Mouse (Mus musculus): ENCODE measurements around the gene Ap4b1. TPM values are rescaled to one million over a fixed set of nuclear protein-coding genes. Genes with fewer than 3 reads are reported as not detected.
"Not testable (repeated sequence)": the region's sequence is repeated elsewhere in the genome, so short reads cannot be mapped to it uniquely, and the experiment has no call there.

Gene Ap4b1
- total and polyA plus RNA-seq, 3 experiments = 3.4 to 24.1 (median 13.5) TPM

GRCm38 (mm10) chr3:103834001-103834400 lies 24.7 kb downstream of the Ap4b1 start:
- Histone ChIP-seq H3K27me3 (ENCODE audit: insufficient read depth, low read length) (no peaks in the 10 kb centered on the region), H3K4me3 (ENCODE audit: low read depth, low read length) (no peak overlapping the region), H3K4me1 (ENCODE audit: insufficient read depth, low read depth, low read length) (peaks cover 20% of the 10 kb centered on the region), H3K36me3 (replicated peaks) (no peaks in the 10 kb centered on the region), H3K9me3 (replicated peaks) (0 out of 2 replicates have a peak, but pooled peaks cover 1% of the 10 kb centered on the region)
- TF ChIP-seq GATA1 (IDR thresholded peaks at IDR 0.05; ENCODE audit: borderline replicate concordance, low read length) = no peak
- no peak for TF ChIP-seq POLR2AphosphoS5 (IDR thresholded peaks at IDR 0.05; ENCODE audit: insufficient replicate concordance, low read depth, low read length)
- no peak for TF ChIP-seq CTCF (IDR thresholded peaks at IDR 0.05; ENCODE audit: low read depth, low read length)
- no peak for TF ChIP-seq GATA2 (IDR thresholded peaks at IDR 0.05; ENCODE audit: borderline replicate concordance, low read depth, low read length)
- TF ChIP-seq TAL1 (conservative IDR thresholded peaks at IDR 0.05; ENCODE audit: low read depth, low read length) = no peak
- DNase-seq (ENCODE audit: low spot score) (no peak), ATAC-seq (ENCODE audit: extremely low read depth, insufficient number of reproducible peaks, low FRiP score, poor library complexity, severe bottlenecking) (no peak)

- Histone ChIP-seq H3K4me3 (ENCODE audit: low read depth, low read length) (no peak overlapping the region), H3K4me1 (ENCODE audit: insufficient read depth, low read depth, low read length) (peaks cover 20% of the 10 kb centered on the region), H3K36me3 (replicated peaks) (no peaks in the 10 kb centered on the region), H3K9me3 (replicated peaks) (peaks cover 8% of the 10 kb centered on the region; the same call in 1 of the 2 replicates), H3K27me3 (ENCODE audit: insufficient read depth, low read length) (no peaks in the 10 kb centered on the region)
- ATAC-seq (ENCODE audit: extremely low read depth, insufficient number of reproducible peaks, low FRiP score, poor library complexity, severe bottlenecking) = no peak
- no peak for DNase-seq (ENCODE audit: low spot score)
- no peak for TF ChIP-seq TAL1 (conservative IDR thresholded peaks at IDR 0.05; ENCODE audit: low read depth, low read length)
Observed at GRCm38 (mm10) chr3:103835272-103835950, 26.1 kb downstream of the Ap4b1 start.

DNA sequence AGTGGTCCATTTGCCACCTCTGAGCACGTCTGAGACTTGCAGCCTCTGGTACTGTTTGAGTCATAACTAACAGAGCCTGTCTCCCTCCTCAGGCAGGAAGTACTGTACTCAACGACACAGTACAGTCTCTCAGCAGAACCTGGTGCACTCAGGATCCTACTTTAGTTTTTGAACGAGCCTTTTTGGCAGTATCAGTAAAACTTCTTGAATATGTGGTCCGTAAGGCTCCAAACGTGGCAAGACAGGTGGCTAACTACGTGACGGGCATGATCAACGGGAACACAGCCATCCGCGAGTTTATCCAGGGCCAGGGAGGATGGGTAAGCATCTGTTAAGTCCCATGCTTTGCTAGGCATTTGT lies 26.6 kb downstream of the Ap4b1 start:
- H3K36me3 ChIP-seq (replicated peaks) = no peaks in the 10 kb centered on the region
- no peak for TF ChIP-seq TAL1 (conservative IDR thresholded peaks at IDR 0.05; ENCODE audit: low read depth, low read length)
- TF ChIP-seq POLR2AphosphoS5 (IDR thresholded peaks at IDR 0.05; ENCODE audit: insufficient replicate concordance, low read depth, low read length) = no peak
- TF ChIP-seq GATA1 (IDR thresholded peaks at IDR 0.05; ENCODE audit: borderline replicate concordance, low read length) = no peak
- no peak for TF ChIP-seq CTCF (IDR thresholded peaks at IDR 0.05; ENCODE audit: low read depth, low read length)
- TF ChIP-seq GATA2 (IDR thresholded peaks at IDR 0.05; ENCODE audit: borderline replicate concordance, low read depth, low read length) = no peak
- peaks cover 20% of the 10 kb centered on the region for H3K4me1 ChIP-seq (ENCODE audit: insufficient read depth, low read depth, low read length)
- DNase-seq (ENCODE audit: low spot score) (no peak), ATAC-seq (ENCODE audit: extremely low read depth, insufficient number of reproducible peaks, low FRiP score, poor library complexity, severe bottlenecking) (no peak)
- no peaks in the 10 kb centered on the region for H3K27me3 ChIP-seq (ENCODE audit: insufficient read depth, low read length)
- peaks cover 13% of the 10 kb centered on the region for H3K9me3 ChIP-seq (replicated peaks)
- no peak overlapping the region for H3K4me3 ChIP-seq (ENCODE audit: low read depth, low read length)

- peaks cover 16% of the 10 kb centered on the region for H3K4me1 ChIP-seq (ENCODE audit: insufficient read depth, low read depth, low read length)
- H3K9me3 ChIP-seq (replicated peaks) = peaks cover 18% of the 10 kb centered on the region
- H3K36me3 ChIP-seq (replicated peaks) = no peaks in the 10 kb centered on the region
- ATAC-seq (ENCODE audit: extremely low read depth, insufficient number of reproducible peaks, low FRiP score, poor library complexity, severe bottlenecking) = no peak
- H3K27me3 ChIP-seq (ENCODE audit: insufficient read depth, low read length) = no peaks in the 10 kb centered on the region
- DNase-seq (ENCODE audit: low spot score) = no peak
- no peak for TF ChIP-seq POLR2AphosphoS5 (IDR thresholded peaks at IDR 0.05; ENCODE audit: insufficient replicate concordance, low read depth, low read length)
- no peak for TF ChIP-seq GATA1 (IDR thresholded peaks at IDR 0.05; ENCODE audit: borderline replicate concordance, low read length)
- no peak for TF ChIP-seq TAL1 (conservative IDR thresholded peaks at IDR 0.05; ENCODE audit: low read depth, low read length)
- TF ChIP-seq GATA2 (IDR thresholded peaks at IDR 0.05; ENCODE audit: borderline replicate concordance, low read depth, low read length) = no peak
- TF ChIP-seq CTCF (IDR thresholded peaks at IDR 0.05; ENCODE audit: low read depth, low read length) = no peak
- no peak overlapping the region for H3K4me3 ChIP-seq (ENCODE audit: low read depth, low read length)
Observed at GRCm38 (mm10) chr3:103836453-103836852, 27.1 kb downstream of the Ap4b1 start.

GRCm38 (mm10) chr3:103839711-103840110 lies 30.4 kb downstream of the Ap4b1 start:
- Histone ChIP-seq H3K36me3 (replicated peaks) (no peaks in the 10 kb centered on the region), H3K27me3 (ENCODE audit: insufficient read depth, low read length) (no peaks in the 10 kb centered on the region), H3K4me3 (ENCODE audit: low read depth, low read length) (no peak overlapping the region), H3K9me3 (replicated peaks) (peaks cover 20% of the 10 kb centered on the region), H3K4me1 (ENCODE audit: insufficient read depth, low read depth, low read length) (no peaks in the 10 kb centered on the region)
- no peak for TF ChIP-seq GATA2 (IDR thresholded peaks at IDR 0.05; ENCODE audit: borderline replicate concordance, low read depth, low read length)
- TF ChIP-seq CTCF (IDR thresholded peaks at IDR 0.05; ENCODE audit: low read depth, low read length) = no peak
- TF ChIP-seq TAL1 (conservative IDR thresholded peaks at IDR 0.05; ENCODE audit: low read depth, low read length) = no peak
- no peak for TF ChIP-seq GATA1 (IDR thresholded peaks at IDR 0.05; ENCODE audit: borderline replicate concordance, low read length)
- no peak for TF ChIP-seq POLR2AphosphoS5 (IDR thresholded peaks at IDR 0.05; ENCODE audit: insufficient replicate concordance, low read depth, low read length)
- no peak for DNase-seq (ENCODE audit: low spot score)
- ATAC-seq (ENCODE audit: extremely low read depth, insufficient number of reproducible peaks, low FRiP score, poor library complexity, severe bottlenecking) = no peak

DNA sequence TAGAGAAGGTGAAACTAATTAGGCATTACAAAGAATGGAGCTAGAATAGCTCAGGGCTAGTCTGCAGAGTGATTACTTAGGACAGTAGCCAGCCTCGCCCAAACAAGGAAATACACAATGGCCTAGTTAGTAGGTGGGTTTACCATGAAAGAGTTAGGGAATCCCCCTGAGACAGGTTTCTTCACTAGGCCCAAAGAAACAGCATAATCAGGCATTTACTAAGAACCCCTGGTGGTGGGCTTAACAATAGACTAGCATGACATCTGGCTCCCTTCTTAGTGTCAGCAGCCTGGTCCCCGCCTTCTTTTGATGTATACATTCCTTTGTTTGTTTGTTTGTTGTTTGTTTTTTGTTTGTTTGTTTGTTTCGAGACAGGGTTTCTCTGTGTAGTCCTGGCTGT lies 30.9 kb downstream of the Ap4b1 start:
- not testable (repeated sequence) for H3K27me3 ChIP-seq (ENCODE audit: insufficient read depth, low read length); H3K4me3 ChIP-seq (ENCODE audit: low read depth, low read length); H3K36me3 ChIP-seq (replicated peaks); DNase-seq (ENCODE audit: low spot score); ATAC-seq (ENCODE audit: extremely low read depth, insufficient number of reproducible peaks, low FRiP score, poor library complexity, severe bottlenecking); H3K4me1 ChIP-seq (ENCODE audit: insufficient read depth, low read depth, low read length)
- peaks cover 20% of the 10 kb centered on the region for H3K9me3 ChIP-seq (replicated peaks)

GRCm38 (mm10) chr3:103840946-103841345 lies 31.6 kb downstream of the Ap4b1 start:
- not testable (repeated sequence) for H3K36me3 ChIP-seq (replicated peaks); ATAC-seq (ENCODE audit: extremely low read depth, insufficient number of reproducible peaks, low FRiP score, poor library complexity, severe bottlenecking); DNase-seq (ENCODE audit: low spot score); H3K4me1 ChIP-seq (ENCODE audit: insufficient read depth, low read depth, low read length); H3K27me3 ChIP-seq (ENCODE audit: insufficient read depth, low read length); H3K4me3 ChIP-seq (ENCODE audit: low read depth, low read length)
- peaks cover 20% of the 10 kb centered on the region for H3K9me3 ChIP-seq (replicated peaks)
